Mouse (Mus musculus) cerebellum, adult 8-10 months (tissue): ENCODE data around the gene Pif1.

Source experiments
- DNase-seq: peaks from one replicate; pipeline ENCODE4 v3.0.0; 2022

The Pif1 gene

GRCm38 (mm10) chr9:65600951-65601350 lies 14.0 kb downstream of the Pif1 start:
- DNase-seq: no peak

GRCm38 (mm10) chr9:65603401-65604102 lies 16.6 kb downstream of the Pif1 start:
- no peak for DNase-seq

- DNase-seq: peak; percentile 46
Measured at GRCm38 (mm10) chr9:65605471-65606136, 18.6 kb downstream of the Pif1 start.

- DNase-seq: no peak
Measured at GRCm38 (mm10) chr9:65606321-65607109, 19.6 kb downstream of the Pif1 start.

- no peak for DNase-seq
Measured at GRCm38 (mm10) chr9:65607120-65607519, 20.2 kb downstream of the Pif1 start.

GRCm38 (mm10) chr9:65611969-65612486 lies 25.1 kb downstream of the Pif1 start:
- no peak for DNase-seq

GRCm38 (mm10) chr9:65613098-65613497 lies 26.1 kb downstream of the Pif1 start:
- DNase-seq: no peak

- no peak for DNase-seq
Measured at GRCm38 (mm10) chr9:65619311-65619710, 32.4 kb downstream of the Pif1 start.

GRCm38 (mm10) chr9:65621196-65621595 lies 34.2 kb downstream of the Pif1 start:
- DNase-seq: no peak

- no peak for DNase-seq
Measured at GRCm38 (mm10) chr9:65621666-65622065, 34.7 kb downstream of the Pif1 start.

- no peak for DNase-seq
Measured at GRCm38 (mm10) chr9:65622826-65623225, 35.9 kb downstream of the Pif1 start.

- DNase-seq: no peak
Measured at GRCm38 (mm10) chr9:65624266-65624665, 37.3 kb downstream of the Pif1 start.

GRCm38 (mm10) chr9:65629025-65629766 lies 42.2 kb downstream of the Pif1 start, which contains the start of gene Rbpms2:
Rbpms2 (plus strand) TSS chr9:65629648.
- DNase-seq: peak; percentile 3

- no peak for DNase-seq
Measured at GRCm38 (mm10) chr9:65629767-65630630, 43.0 kb downstream of the Pif1 start.

GRCm38 (mm10) chr9:65630631-65631353 lies 43.8 kb downstream of the Pif1 start:
- no peak for DNase-seq

- peak; percentile 2 for DNase-seq
Measured at GRCm38 (mm10) chr9:65631354-65632021, 44.5 kb downstream of the Pif1 start.

- DNase-seq: no peak
Measured at GRCm38 (mm10) chr9:65635766-65636165, 48.8 kb downstream of the Pif1 start.

- DNase-seq: no peak
Measured at GRCm38 (mm10) chr9:65636926-65637325, 50.0 kb downstream of the Pif1 start.

GRCm38 (mm10) chr9:65639065-65639464 lies 52.1 kb downstream of the Pif1 start:
- DNase-seq: no peak

- DNase-seq: no peak
Measured at GRCm38 (mm10) chr9:65640838-65641410, 54.0 kb downstream of the Pif1 start.
